Mouse (Mus musculus) midbrain, postnatal 0 days (tissue): ENCODE measurements around the gene Wdr24. TPM values are rescaled to one million over a fixed set of nuclear protein-coding genes. Genes with fewer than 3 reads are reported as not detected.
A peak's percentile ranks its signal among the peaks of the same experiment; 100 is the strongest.

ENCODE experiments used
- ATAC-seq: fragments of 200-750 bp; cut with Nextera tagmentation; 2 replicates; pipeline ENCODE4 v1.8.0; 2017; ENCODE audit warnings: moderate number of reproducible peaks, mild to moderate bottlenecking, moderate TSS enrichment, moderate library complexity; ENCODE audit not compliant: low FRiP score
- DNase-seq: peaks from one replicate; pipeline ENCODE4 v3.0.0-alpha.2; 2015; ENCODE audit warnings: low spot score
- H3K27ac ChIP-seq: fragments of 300-500 bp; sonication (generic); 2 replicates; pipeline ENCODE4 v1.5.1; 2014; ENCODE audit warnings: low read depth, mild to moderate bottlenecking, low read length, mixed read lengths
- H3K27me3 ChIP-seq: fragments of 300-500 bp; sonication (generic); 2 replicates; pipeline ENCODE4 v1.6.1; 2014; ENCODE audit warnings: low read length, control low read depth, mixed read lengths; ENCODE audit not compliant: insufficient read depth
- H3K36me3 ChIP-seq: fragments of 300-500 bp; sonication (generic); 2 replicates; pipeline ENCODE4 v1.6.1; 2014; ENCODE audit warnings: low read length, control low read depth, mixed read lengths; ENCODE audit not compliant: insufficient read depth
- H3K4me1 ChIP-seq: fragments of 300-500 bp; sonication (generic); 2 replicates; pipeline ENCODE4 v1.6.1; 2014; ENCODE audit warnings: mild to moderate bottlenecking, control low read depth, antibody characterized with exemption, low read length, mixed read lengths; ENCODE audit not compliant: insufficient read depth
- H3K4me2 ChIP-seq: fragments of 300-500 bp; sonication (generic); 2 replicates; pipeline ENCODE4 v1.6.1; 2014; ENCODE audit warnings: low read depth, mild to moderate bottlenecking, low read length, mixed read lengths; ENCODE audit not compliant: poor library complexity, severe bottlenecking
- H3K4me3 ChIP-seq: fragments of 300-500 bp; sonication (generic); 2 replicates; pipeline ENCODE4 v1.5.1; 2014; ENCODE audit warnings: low read depth, mild to moderate bottlenecking, low read length, moderate library complexity
- H3K9ac ChIP-seq: fragments of 300-500 bp; sonication (generic); replicated peaks from 2 replicates; pipeline ENCODE4 v1.6.1; 2014; ENCODE audit warnings: mild to moderate bottlenecking, low read length, moderate library complexity, mixed read lengths; ENCODE audit not compliant: poor library complexity, severe bottlenecking
- H3K9me3 ChIP-seq: fragments of 300-500 bp; sonication (generic); 2 replicates; pipeline ENCODE4 v1.6.1; 2016; ENCODE audit warnings: low read length, control low read depth
- CTCF ChIP-seq: IDR thresholded peaks from 2 replicates; pipeline ENCODE4 v1.5.1; 2016; ENCODE audit warnings: antibody characterized with exemption, mild to moderate bottlenecking
- WGBS: fragments of 180-500 bp; shearing (Covaris S2); extraction: QIAGEN DNeasy Blood & Tissue Kit; methylation state at CpG from one replicate; pipeline ENCODE4 v1.1.7; 2014; 5-methylcytosine and 5-hydroxymethylcytosine counted together
- polyA plus RNA-seq: library from polyadenylated mRNA; unstranded; fragments of >200 nt; fragmentation: Nextera tagmentation; extraction: Ambion mirVana; gene quantifications from 2 replicates; pipeline ENCODE4 v1.2.1, GENCODE M21; 2015
- total RNA-seq: library from RNA; depleted of rRNA; stranded (reverse); fragments of >200 nt; gene quantifications from 2 replicates; pipeline ENCODE4 v1.2.3, GENCODE M21; 2014; rRNA removed

The Wdr24 gene
- total RNA-seq, result 33.4 and 37.6 TPM in 2 replicates
- 24.7 and 27.3 TPM in 2 replicates for polyA plus RNA-seq

- no peak for TF ChIP-seq CTCF
- H3K4me3 ChIP-seq, result peak within 1 kb of the TSS; percentile 57
- peak within 1 kb of the TSS; percentile 77 for H3K27ac ChIP-seq
- H3K36me3 ChIP-seq, result peaks cover 29% of the 10 kb centered on the region
- ATAC-seq (peak; percentile 67), DNase-seq (peak; percentile 95)
- peak within 1 kb of the TSS; percentile 78 for H3K9ac ChIP-seq
- no peaks in the 10 kb centered on the region for H3K9me3 ChIP-seq
- WGBS, result under 1% methylated on average over 18 of the region's 18 CpGs
- no peaks in the 10 kb centered on the region for H3K27me3 ChIP-seq
- peak within 1 kb of the TSS; percentile 97 for H3K4me2 ChIP-seq
- H3K4me1 ChIP-seq, result peaks cover 13% of the 10 kb centered on the region
Measured at GRCm38 (mm10) chr17:25823452-25823851, at the start of gene Wdr24. Wdr24 (plus strand) TSS chr17:25823627.

- H3K4me3 ChIP-seq, result no peak overlapping the region
- H3K9ac ChIP-seq, result no peak overlapping the region
- DNase-seq (no peak), ATAC-seq (no peak)
- peaks cover 11% of the 10 kb centered on the region; the same call in 1 of the 2 replicates for H3K36me3 ChIP-seq
- H3K9me3 ChIP-seq, result no peaks in the 10 kb centered on the region
- H3K4me1 ChIP-seq, result peaks cover 7% of the 10 kb centered on the region
- no peak for TF ChIP-seq CTCF
- WGBS, result 81% methylated on average over 10 of the region's 10 CpGs
- H3K27ac ChIP-seq, result no peak overlapping the region
- no peak overlapping the region for H3K4me2 ChIP-seq
- no peaks in the 10 kb centered on the region for H3K27me3 ChIP-seq
Measured at GRCm38 (mm10) chr17:25775318-25776062, 47.9 kb upstream of the Wdr24 start.

GRCm38 (mm10) chr17:25777948-25778347, 45.5 kb upstream of the Wdr24 start:
- no peak overlapping the region for H3K4me3 ChIP-seq
- peaks cover 34% of the 10 kb centered on the region for H3K36me3 ChIP-seq
- H3K27ac ChIP-seq, result no peak overlapping the region
- no peak overlapping the region for H3K4me2 ChIP-seq
- 96% methylated on average over 5 of the region's 5 CpGs for WGBS
- DNase-seq (no peak), ATAC-seq (no peak)
- H3K9me3 ChIP-seq, result no peaks in the 10 kb centered on the region
- no peak overlapping the region for H3K9ac ChIP-seq
- no peak for TF ChIP-seq CTCF
- no peaks in the 10 kb centered on the region for H3K27me3 ChIP-seq
- peaks cover 7% of the 10 kb centered on the region for H3K4me1 ChIP-seq

- Histone ChIP-seq H3K36me3 (peaks cover 44% of the 10 kb centered on the region), H3K4me3 (no peak overlapping the region), H3K4me2 (no peak overlapping the region), H3K9me3 (no peaks in the 10 kb centered on the region), H3K27ac (no peak overlapping the region), H3K4me1 (peaks cover 11% of the 10 kb centered on the region), H3K9ac (no peak overlapping the region), H3K27me3 (no peaks in the 10 kb centered on the region)
- TF ChIP-seq CTCF, result no peak
- ATAC-seq (no peak), DNase-seq (no peak)
- WGBS, result 85% methylated on average over 6 of the region's 6 CpGs
Measured at GRCm38 (mm10) chr17:25781339-25781738, 42.1 kb upstream of the Wdr24 start.

- DNase-seq, result no peak
- ATAC-seq, result no peak
- no peak overlapping the region for H3K27ac ChIP-seq
- H3K4me1 ChIP-seq, result peaks cover 11% of the 10 kb centered on the region
- H3K9me3 ChIP-seq, result no peaks in the 10 kb centered on the region
- no peak for TF ChIP-seq CTCF
- no peak overlapping the region for H3K4me2 ChIP-seq
- no peak overlapping the region for H3K9ac ChIP-seq
- peaks cover 49% of the 10 kb centered on the region for H3K36me3 ChIP-seq
- WGBS, result 76% methylated on average over 7 of the region's 7 CpGs
- H3K4me3 ChIP-seq, result no peak overlapping the region
- no peaks in the 10 kb centered on the region for H3K27me3 ChIP-seq
Measured at GRCm38 (mm10) chr17:25783086-25783485, 40.3 kb upstream of the Wdr24 start.

- Histone ChIP-seq H3K27me3 (no peaks in the 10 kb centered on the region), H3K36me3 (peaks cover 45% of the 10 kb centered on the region), H3K4me1 (peaks cover 11% of the 10 kb centered on the region), H3K4me3 (peak overlapping the region; percentile 73), H3K4me2 (peak overlapping the region; percentile 86), H3K9ac (peak overlapping the region; percentile 69; the same call in 1 of the 2 replicates), H3K9me3 (no peaks in the 10 kb centered on the region), H3K27ac (0 out of 2 replicates have a peak overlapping the region, but pooled peaks have one; percentile 62)
- no peak for TF ChIP-seq CTCF
- WGBS, result 80% methylated on average over 15 of the region's 15 CpGs
- DNase-seq (no peak), ATAC-seq (no peak)
Measured at GRCm38 (mm10) chr17:25783861-25784574, 39.4 kb upstream of the Wdr24 start.
